Mouse (Mus musculus) lung, embryonic 15.5 days (tissue): ENCODE results near the gene Ttc3. TPM values are rescaled to one million over a fixed set of nuclear protein-coding genes. Genes with fewer than 3 reads are reported as not detected.
A peak's percentile ranks its signal among the peaks of the same experiment; 100 is the strongest.

Experiments used
- ATAC-seq: fragments of 200-750 bp; cut with Nextera tagmentation; 2 replicates; pipeline ENCODE4 v1.8.0; 2017; ENCODE audit warnings: moderate number of reproducible peaks, borderline replicate concordance; ENCODE audit not compliant: low FRiP score, low TSS enrichment; ENCODE audit errors: extremely low read depth
- H3K27ac ChIP-seq: fragments of 300-500 bp; sonication (generic); 2 replicates; pipeline ENCODE4 v1.5.1; 2015; ENCODE audit warnings: moderate library complexity, mild to moderate bottlenecking, inconsistent platforms
- H3K27me3 ChIP-seq: fragments of 300-500 bp; sonication (generic); 2 replicates; pipeline ENCODE4 v1.6.1; 2015; ENCODE audit warnings: inconsistent platforms
- H3K36me3 ChIP-seq: fragments of 300-500 bp; sonication (generic); 2 replicates; pipeline ENCODE4 v1.6.1; 2015; ENCODE audit warnings: inconsistent platforms
- H3K4me1 ChIP-seq: fragments of 300-500 bp; sonication (generic); 2 replicates; pipeline ENCODE4 v1.6.1; 2015; ENCODE audit warnings: inconsistent platforms
- H3K4me2 ChIP-seq: fragments of 300-500 bp; sonication (generic); 2 replicates; pipeline ENCODE4 v1.6.1; 2015; ENCODE audit warnings: inconsistent platforms, mild to moderate bottlenecking, moderate library complexity
- H3K4me3 ChIP-seq: fragments of 300-500 bp; sonication (generic); 2 replicates; pipeline ENCODE4 v1.5.1; 2015; ENCODE audit warnings: mild to moderate bottlenecking, inconsistent platforms
- H3K9ac ChIP-seq: fragments of 300-500 bp; sonication (generic); 2 replicates; pipeline ENCODE4 v1.6.1; 2015; ENCODE audit warnings: inconsistent platforms
- H3K9me3 ChIP-seq: fragments of 300-500 bp; sonication (generic); 2 replicates; pipeline ENCODE4 v1.6.1; 2016; ENCODE audit warnings: inconsistent platforms
- WGBS: fragments of 180-500 bp; shearing (Covaris S2); methylation state at CpG from one replicate; pipeline ENCODE4 v1.1.7; 2015; 5-methylcytosine and 5-hydroxymethylcytosine counted together
- polyA plus RNA-seq: library from polyadenylated mRNA; unstranded; fragments of >200 nt; fragmentation: Nextera tagmentation; extraction: Ambion mirVana; gene quantifications from 2 replicates; pipeline ENCODE4 v1.2.1, GENCODE M21; 2015

Ttc3 gene
- polyA plus RNA-seq, 1 experiment from 2014 or later = 177 TPM

GRCm38 (mm10) chr16:94363814-94364213, 6.6 kb upstream of the Ttc3 start:
- ATAC-seq = no peak
- Histone ChIP-seq H3K9ac (no peak overlapping the region), H3K4me1 (peaks cover 10% of the 10 kb centered on the region), H3K27ac (no peak overlapping the region), H3K4me3 (no peak overlapping the region), H3K36me3 (0 out of 2 replicates have a peak, but pooled peaks cover 9% of the 10 kb centered on the region), H3K4me2 (no peak overlapping the region), H3K27me3 (no peaks in the 10 kb centered on the region), H3K9me3 (no peaks in the 10 kb centered on the region)
- 85% methylated on average over 4 of the region's 4 CpGs for WGBS

GRCm38 (mm10) chr16:94365435-94365834, 5.0 kb upstream of the Ttc3 start:
- ATAC-seq = no peak
- Histone ChIP-seq H3K4me2 (no peak overlapping the region), H3K9ac (no peak overlapping the region), H3K9me3 (no peaks in the 10 kb centered on the region), H3K27ac (no peak overlapping the region), H3K4me3 (no peak overlapping the region), H3K27me3 (no peaks in the 10 kb centered on the region), H3K36me3 (0 out of 2 replicates have a peak, but pooled peaks cover 9% of the 10 kb centered on the region), H3K4me1 (peaks cover 18% of the 10 kb centered on the region)
- 83% methylated on average over 3 of the region's 3 CpGs for WGBS

DNA sequence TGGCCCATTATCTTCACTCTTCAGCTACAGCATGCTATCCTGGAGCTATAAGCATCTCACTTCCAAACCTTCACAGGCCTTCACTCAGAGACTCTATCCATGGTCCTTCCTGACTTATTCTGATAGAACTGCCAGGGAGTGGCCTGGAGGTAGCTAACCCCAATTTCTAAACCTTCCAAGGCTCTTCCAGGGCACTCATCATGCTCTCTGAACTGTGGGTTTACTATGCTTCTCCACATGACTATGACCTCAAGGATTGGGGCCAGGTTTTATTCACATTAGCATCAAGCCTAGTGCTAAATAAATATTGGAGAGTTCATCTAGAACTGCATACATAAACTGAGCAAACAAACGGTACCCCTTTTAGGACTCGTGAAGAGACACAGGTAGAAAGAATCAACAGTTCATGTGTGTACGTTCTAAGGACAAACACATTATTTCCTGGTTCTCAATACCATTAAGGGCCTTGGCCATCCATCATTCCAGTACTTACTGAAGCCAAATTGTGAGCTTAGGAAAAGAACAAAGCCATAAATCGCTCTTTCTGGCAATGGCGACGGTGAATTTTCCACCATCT, 734 bp upstream of the Ttc3 start:
- Histone ChIP-seq H3K9me3 (no peaks in the 10 kb centered on the region), H3K4me2 (peak overlapping the region; percentile 68), H3K36me3 (0 out of 2 replicates have a peak, but pooled peaks cover 7% of the 10 kb centered on the region), H3K27me3 (no peaks in the 10 kb centered on the region), H3K9ac (peak overlapping the region; percentile 91), H3K27ac (peak overlapping the region; percentile 99), H3K4me1 (peaks cover 24% of the 10 kb centered on the region), H3K4me3 (peak overlapping the region; percentile 78)
- peak; percentile 0; the same call in 1 of the 2 replicates for ATAC-seq
- 2% methylated on average over 6 of the region's 6 CpGs for WGBS

- peak; percentile 81 for ATAC-seq
- no peaks in the 10 kb centered on the region for H3K9me3 ChIP-seq
- H3K4me1 ChIP-seq = peaks cover 24% of the 10 kb centered on the region
- H3K9ac ChIP-seq = peak overlapping the region; percentile 91
- H3K36me3 ChIP-seq = 0 out of 2 replicates have a peak, but pooled peaks cover 5% of the 10 kb centered on the region
- H3K27me3 ChIP-seq = no peaks in the 10 kb centered on the region
- H3K27ac ChIP-seq = peak overlapping the region; percentile 99
- peak overlapping the region; percentile 68 for H3K4me2 ChIP-seq
- peak overlapping the region; percentile 78 for H3K4me3 ChIP-seq
- WGBS = under 1% methylated on average over 41 of the region's 43 CpGs
These were observed 490 bp downstream of the Ttc3 start for GRCm38 (mm10) chr16:94370915-94371300.

GRCm38 (mm10) chr16:94371301-94371931, 998 bp downstream of the Ttc3 start, which contains the start of gene Pigp:
TSS of gene Pigp (minus strand) at chr16:94371842.
- Histone ChIP-seq H3K4me1 (peaks cover 24% of the 10 kb centered on the region), H3K4me3 (peak within 1 kb of the TSS; percentile 78), H3K27ac (peak within 1 kb of the TSS; percentile 99), H3K36me3 (0 out of 2 replicates have a peak, but pooled peaks cover 5% of the 10 kb centered on the region), H3K4me2 (peak within 1 kb of the TSS; percentile 68), H3K9ac (peak within 1 kb of the TSS; percentile 91), H3K27me3 (no peaks in the 10 kb centered on the region), H3K9me3 (no peaks in the 10 kb centered on the region)
- under 1% methylated on average over 29 of the region's 43 CpGs for WGBS
- ATAC-seq = peak; percentile 72

GRCm38 (mm10) chr16:94379386-94379785, 9.0 kb downstream of the Ttc3 start:
- no peak overlapping the region for H3K4me3 ChIP-seq
- no peaks in the 10 kb centered on the region for H3K27me3 ChIP-seq
- no peaks in the 10 kb centered on the region for H3K36me3 ChIP-seq
- H3K9me3 ChIP-seq = no peaks in the 10 kb centered on the region
- no peak for ATAC-seq
- 50% methylated on average over 1 of the region's 1 CpGs for WGBS
- H3K4me1 ChIP-seq = no peaks in the 10 kb centered on the region
- H3K27ac ChIP-seq = no peak overlapping the region
- no peak overlapping the region for H3K4me2 ChIP-seq
- no peak overlapping the region for H3K9ac ChIP-seq

GRCm38 (mm10) chr16:94383277-94383676, 12.9 kb downstream of the Ttc3 start:
- Histone ChIP-seq H3K9ac (no peak overlapping the region), H3K27me3 (no peaks in the 10 kb centered on the region), H3K36me3 (peaks cover 12% of the 10 kb centered on the region), H3K4me1 (no peaks in the 10 kb centered on the region), H3K9me3 (no peaks in the 10 kb centered on the region), H3K27ac (no peak overlapping the region), H3K4me3 (no peak overlapping the region), H3K4me2 (no peak overlapping the region)
- no peak for ATAC-seq
- 93% methylated on average over 3 of the region's 3 CpGs for WGBS

GRCm38 (mm10) chr16:94387690-94388089, 17.3 kb downstream of the Ttc3 start:
- no peak overlapping the region for H3K27ac ChIP-seq
- no peak for ATAC-seq
- no peaks in the 10 kb centered on the region for H3K4me1 ChIP-seq
- peaks cover 12% of the 10 kb centered on the region for H3K36me3 ChIP-seq
- no peak overlapping the region for H3K9ac ChIP-seq
- H3K27me3 ChIP-seq = no peaks in the 10 kb centered on the region
- no peak overlapping the region for H3K4me3 ChIP-seq
- no peak overlapping the region for H3K4me2 ChIP-seq
- WGBS = 92% methylated on average over 7 of the region's 7 CpGs
- H3K9me3 ChIP-seq = no peaks in the 10 kb centered on the region

DNA sequence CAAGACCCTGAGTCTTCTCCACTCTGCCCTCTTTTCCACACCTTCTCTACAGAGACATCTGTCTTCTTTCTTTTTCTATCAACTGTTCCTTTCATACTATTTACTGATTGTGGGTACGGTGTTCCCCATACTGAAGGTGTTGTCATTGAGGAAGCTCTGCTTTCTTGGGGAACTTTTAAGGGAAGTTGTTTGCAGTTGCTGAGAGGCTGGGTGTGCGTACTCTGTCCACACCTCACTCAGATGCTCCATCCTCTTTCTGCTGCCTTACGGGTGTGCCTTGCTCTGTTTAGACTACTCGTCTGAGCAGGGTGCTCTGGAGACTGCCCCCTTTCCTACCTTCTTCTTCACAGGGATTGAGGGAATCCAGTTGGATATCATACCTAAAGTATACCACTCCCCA, 21.9 kb downstream of the Ttc3 start:
- Histone ChIP-seq H3K9ac (no peak overlapping the region), H3K27ac (no peak overlapping the region), H3K4me2 (no peak overlapping the region), H3K4me1 (no peaks in the 10 kb centered on the region), H3K4me3 (no peak overlapping the region), H3K9me3 (no peaks in the 10 kb centered on the region), H3K27me3 (no peaks in the 10 kb centered on the region), H3K36me3 (peaks cover 8% of the 10 kb centered on the region; the same call in 1 of the 2 replicates)
- ATAC-seq = no peak
- WGBS = 77% methylated on average over 4 of the region's 4 CpGs

DNA sequence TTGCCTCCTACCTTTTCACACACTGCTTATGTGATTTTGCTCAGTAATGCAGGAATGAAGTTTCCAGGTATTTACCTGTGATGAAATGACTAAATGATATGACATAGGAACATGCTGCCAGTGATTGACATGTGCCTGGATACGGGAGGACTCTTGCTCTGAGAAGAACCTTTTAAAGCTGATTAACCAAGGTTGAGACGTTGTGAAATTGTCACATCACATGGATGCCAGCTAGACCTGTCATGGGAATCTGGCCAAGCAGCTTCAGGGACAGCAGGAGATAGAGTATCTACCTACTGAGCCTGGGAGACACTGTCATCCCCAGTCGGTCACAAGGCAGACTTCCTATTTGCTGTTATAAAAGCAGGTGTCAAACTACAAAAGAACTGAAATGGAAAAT, 24.6 kb downstream of the Ttc3 start:
- WGBS = 73% methylated on average over 3 of the region's 3 CpGs
- H3K4me2 ChIP-seq = no peak overlapping the region
- ATAC-seq = no peak
- no peaks in the 10 kb centered on the region for H3K4me1 ChIP-seq
- no peak overlapping the region for H3K4me3 ChIP-seq
- no peak overlapping the region for H3K27ac ChIP-seq
- peaks cover 8% of the 10 kb centered on the region; the same call in 1 of the 2 replicates for H3K36me3 ChIP-seq
- H3K27me3 ChIP-seq = no peaks in the 10 kb centered on the region
- H3K9me3 ChIP-seq = no peaks in the 10 kb centered on the region
- H3K9ac ChIP-seq = no peak overlapping the region

- Histone ChIP-seq H3K9ac (no peak overlapping the region), H3K36me3 (peaks cover 8% of the 10 kb centered on the region; the same call in 1 of the 2 replicates), H3K27me3 (no peaks in the 10 kb centered on the region), H3K9me3 (no peaks in the 10 kb centered on the region), H3K4me2 (no peak overlapping the region), H3K4me1 (no peaks in the 10 kb centered on the region), H3K4me3 (no peak overlapping the region), H3K27ac (no peak overlapping the region)
- no peak for ATAC-seq
- WGBS = 71% methylated on average over 7 of the region's 7 CpGs
These were observed 26.2 kb downstream of the Ttc3 start for GRCm38 (mm10) chr16:94396641-94397040.

DNA sequence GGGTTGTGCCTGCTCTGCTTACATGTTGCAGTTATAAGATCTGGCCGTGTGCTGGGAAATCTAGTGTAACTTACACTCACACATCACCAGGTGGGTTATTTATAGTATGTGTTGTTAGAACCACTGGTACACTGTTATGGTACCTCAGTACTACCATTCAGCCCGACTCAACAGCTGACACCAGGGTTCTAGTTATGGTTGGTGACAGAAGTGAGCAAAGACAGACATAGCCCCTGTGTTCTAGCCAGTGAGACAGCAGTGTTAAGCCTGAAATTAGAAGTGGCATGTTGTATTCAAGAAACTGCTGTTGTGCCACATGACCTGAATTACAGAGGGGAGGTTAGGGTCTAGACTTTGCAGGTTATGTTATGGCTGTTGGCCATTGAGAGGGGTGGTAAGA, 28.7 kb downstream of the Ttc3 start:
- H3K4me2 ChIP-seq = no peak overlapping the region
- H3K4me3 ChIP-seq = no peak overlapping the region
- H3K27ac ChIP-seq = no peak overlapping the region
- no peaks in the 10 kb centered on the region for H3K4me1 ChIP-seq
- no peaks in the 10 kb centered on the region for H3K27me3 ChIP-seq
- no peak overlapping the region for H3K9ac ChIP-seq
- ATAC-seq = no peak
- 78% methylated on average over 2 of the region's 2 CpGs for WGBS
- peaks cover 13% of the 10 kb centered on the region; the same call in 1 of the 2 replicates for H3K36me3 ChIP-seq
- H3K9me3 ChIP-seq = no peaks in the 10 kb centered on the region
